Mouse (Mus musculus) limb, embryonic 11.5 days (tissue): ENCODE data around the gene Ccr4. TPM values are rescaled to one million over a fixed set of nuclear protein-coding genes. Genes with fewer than 3 reads are reported as not detected.

Experiments
- ATAC-seq: fragments of 200-750 bp; cut with Nextera tagmentation; 2 replicates; pipeline ENCODE4 v1.8.0; 2017; ENCODE audit warnings: low read depth; ENCODE audit not compliant: insufficient number of reproducible peaks, low FRiP score, low TSS enrichment
- DNase-seq: peaks from one replicate; pipeline ENCODE4 v3.0.0-alpha.2; 2015; ENCODE audit warnings: low spot score
- H3K27ac ChIP-seq: fragments of 300-500 bp; sonication (generic); replicated peaks from 2 replicates; pipeline ENCODE4 v1.5.1; 2014; ENCODE audit warnings: low read depth, mild to moderate bottlenecking, low read length
- H3K27me3 ChIP-seq: fragments of 300-500 bp; sonication (generic); 2 replicates; pipeline ENCODE4 v1.6.1; 2014; ENCODE audit warnings: mild to moderate bottlenecking, low read length, mixed read lengths; ENCODE audit not compliant: control insufficient read depth, insufficient read depth
- H3K36me3 ChIP-seq: fragments of 300-500 bp; sonication (generic); 2 replicates; pipeline ENCODE4 v1.6.1; 2014; ENCODE audit warnings: mild to moderate bottlenecking, low read length, moderate library complexity, mixed read lengths; ENCODE audit not compliant: control insufficient read depth, insufficient read depth
- H3K4me1 ChIP-seq: fragments of 300-500 bp; sonication (generic); 2 replicates; pipeline ENCODE4 v1.6.1; 2014; ENCODE audit warnings: low read length, mixed read lengths; ENCODE audit not compliant: control insufficient read depth, insufficient read depth
- H3K4me2 ChIP-seq: fragments of 300-500 bp; sonication (generic); 2 replicates; pipeline ENCODE4 v1.6.1; 2014; ENCODE audit warnings: low read depth, mild to moderate bottlenecking, moderate library complexity; ENCODE audit not compliant: severe bottlenecking
- H3K4me3 ChIP-seq: fragments of 300-500 bp; sonication (generic); 2 replicates; pipeline ENCODE4 v1.5.1; 2014; ENCODE audit warnings: low read depth, low read length
- H3K9ac ChIP-seq: fragments of 300-500 bp; sonication (generic); 2 replicates; pipeline ENCODE4 v1.6.1; 2014; ENCODE audit warnings: mild to moderate bottlenecking, low read length
- H3K9me3 ChIP-seq: fragments of 300-500 bp; sonication (generic); 2 replicates; pipeline ENCODE4 v1.6.1; 2016; ENCODE audit warnings: low read length; ENCODE audit not compliant: control insufficient read depth
- WGBS: fragments of 180-500 bp; shearing (Covaris S2); extraction: QIAGEN DNeasy Blood & Tissue Kit; methylation state at CpG from one replicate; pipeline ENCODE4 v1.1.7; 2014; 5-methylcytosine and 5-hydroxymethylcytosine counted together
- polyA plus RNA-seq: library from polyadenylated mRNA; unstranded; fragments of >200 nt; fragmentation: Nextera tagmentation; extraction: Ambion mirVana; gene quantifications from 2 replicates; pipeline ENCODE4 v1.2.1, GENCODE M21; 2014

Ccr4 gene
- polyA plus RNA-seq, 1 experiment from 2014 or later = 0.08 TPM

DNA sequence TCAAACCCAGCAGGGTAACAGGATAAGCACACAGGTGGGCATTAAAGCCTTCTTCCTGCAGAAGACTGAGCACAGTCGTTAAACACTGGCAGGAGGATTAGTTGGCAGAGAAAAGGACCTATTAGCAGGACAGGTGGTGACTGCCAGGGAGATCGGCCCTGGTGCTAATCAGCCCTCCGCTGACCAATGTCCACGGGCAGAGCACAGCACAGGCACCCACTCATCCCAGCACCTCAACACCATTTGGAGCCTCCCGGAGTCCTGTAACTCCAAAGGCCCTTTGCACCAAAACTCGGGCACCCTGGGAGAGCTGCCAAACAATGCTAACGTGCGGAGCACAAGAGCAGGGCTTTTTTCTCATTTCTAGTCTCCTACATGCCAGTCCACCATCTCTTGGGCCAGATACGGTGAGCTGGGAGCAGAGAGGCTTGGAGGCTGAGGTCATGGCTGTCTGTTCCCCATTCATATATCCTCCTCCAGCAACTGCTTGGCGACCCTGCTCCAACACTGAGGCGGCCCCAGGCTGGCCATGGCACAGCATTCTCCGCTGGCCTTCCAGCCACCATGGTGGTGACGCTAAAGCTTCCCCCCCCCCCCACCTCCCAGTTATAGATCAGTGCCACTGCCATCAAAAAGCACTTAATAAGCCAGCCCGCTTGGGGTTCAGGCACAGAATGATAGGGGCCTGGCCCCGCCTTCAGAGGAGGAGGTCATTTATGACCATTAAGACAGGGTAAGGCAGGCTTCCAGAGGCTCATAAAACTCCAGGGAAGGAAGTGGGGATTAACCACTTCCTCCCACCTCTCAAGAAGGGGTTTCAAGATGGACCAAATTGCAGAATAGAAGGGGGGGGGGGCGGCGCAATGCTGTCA lies 39.4 kb upstream of the Ccr4 start:
- Histone ChIP-seq H3K9ac (no peak overlapping the region), H3K36me3 (no peaks in the 10 kb centered on the region), H3K4me2 (peak overlapping the region; percentile 29; the same call in 1 of the 2 replicates), H3K27ac (peak overlapping the region; percentile 5), H3K27me3 (no peaks in the 10 kb centered on the region), H3K4me1 (peaks cover 59% of the 10 kb centered on the region), H3K9me3 (no peaks in the 10 kb centered on the region), H3K4me3 (no peak overlapping the region)
- WGBS = 27% methylated on average over 15 of the region's 17 CpGs
- ATAC-seq = peak; percentile 52; the same call in 1 of the 2 replicates
- peak; percentile 65 for DNase-seq

DNA sequence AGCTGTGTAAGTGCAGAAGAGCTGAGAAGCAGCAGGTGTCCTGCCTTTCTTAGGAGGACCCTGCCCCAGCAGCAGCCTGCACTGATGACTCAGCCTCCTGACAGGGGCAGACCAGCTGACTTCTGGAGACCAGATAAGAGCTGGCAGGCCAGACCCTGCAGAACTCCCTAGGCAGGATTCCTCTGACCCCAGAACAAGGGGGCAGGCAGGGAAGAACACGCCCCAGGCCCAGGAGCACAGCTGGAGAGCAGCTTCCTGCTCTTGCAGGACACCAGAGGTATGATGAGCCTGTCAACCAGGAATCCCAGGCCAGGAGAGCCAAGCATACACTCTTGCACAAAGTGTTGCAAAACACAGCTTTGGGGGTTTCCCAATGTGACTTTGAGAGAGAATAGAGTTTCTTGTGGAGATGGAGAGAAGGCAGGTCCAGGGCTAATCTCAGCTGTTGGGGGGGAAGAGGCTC lies 36.6 kb upstream of the Ccr4 start:
- ATAC-seq (no peak), DNase-seq (no peak)
- H3K4me1 ChIP-seq = peaks cover 59% of the 10 kb centered on the region
- 55% methylated on average over 1 of the region's 1 CpGs for WGBS
- H3K9me3 ChIP-seq = no peaks in the 10 kb centered on the region
- no peaks in the 10 kb centered on the region for H3K27me3 ChIP-seq
- no peak overlapping the region for H3K27ac ChIP-seq
- H3K9ac ChIP-seq = no peak overlapping the region
- no peaks in the 10 kb centered on the region for H3K36me3 ChIP-seq
- 0 out of 2 replicates have a peak overlapping the region, but pooled peaks have one; percentile 10 for H3K4me2 ChIP-seq
- H3K4me3 ChIP-seq = no peak overlapping the region

DNA sequence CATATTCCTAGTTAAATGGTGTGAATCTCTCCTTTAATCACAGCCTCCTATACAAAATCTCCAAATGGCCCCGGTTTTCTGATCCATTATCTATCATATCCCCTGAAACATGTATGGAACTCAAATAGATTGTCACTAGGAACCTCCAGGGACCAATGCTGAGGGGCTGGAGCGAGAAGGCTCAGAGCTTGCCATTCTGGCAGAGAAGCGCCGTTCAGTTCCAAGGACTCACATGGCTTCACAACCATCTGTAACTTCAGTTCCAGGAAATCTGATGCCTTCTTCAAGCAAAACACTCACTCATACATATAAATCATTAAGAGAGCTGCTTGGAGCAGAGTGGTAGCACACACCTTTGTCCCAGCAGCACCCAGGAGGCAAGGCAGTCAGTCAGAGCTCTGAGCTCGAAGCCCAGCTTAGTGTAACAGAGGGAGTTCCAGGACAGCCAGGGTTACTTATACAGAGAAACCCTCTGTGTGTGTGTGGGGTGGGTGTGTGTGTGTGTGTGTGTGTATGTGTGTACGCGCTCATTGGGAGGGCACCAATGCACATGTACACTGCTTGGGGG lies 34.4 kb upstream of the Ccr4 start:
- Histone ChIP-seq H3K4me2 (no peak overlapping the region), H3K27ac (peak overlapping the region; percentile 18; the same call in 1 of the 2 replicates), H3K4me3 (no peak overlapping the region), H3K36me3 (no peaks in the 10 kb centered on the region; the same call in 1 of the 2 replicates), H3K27me3 (no peaks in the 10 kb centered on the region), H3K4me1 (peaks cover 41% of the 10 kb centered on the region), H3K9ac (no peak overlapping the region), H3K9me3 (no peaks in the 10 kb centered on the region)
- ATAC-seq = no peak
- 58% methylated on average over 7 of the region's 7 CpGs for WGBS
- DNase-seq = no peak

DNA sequence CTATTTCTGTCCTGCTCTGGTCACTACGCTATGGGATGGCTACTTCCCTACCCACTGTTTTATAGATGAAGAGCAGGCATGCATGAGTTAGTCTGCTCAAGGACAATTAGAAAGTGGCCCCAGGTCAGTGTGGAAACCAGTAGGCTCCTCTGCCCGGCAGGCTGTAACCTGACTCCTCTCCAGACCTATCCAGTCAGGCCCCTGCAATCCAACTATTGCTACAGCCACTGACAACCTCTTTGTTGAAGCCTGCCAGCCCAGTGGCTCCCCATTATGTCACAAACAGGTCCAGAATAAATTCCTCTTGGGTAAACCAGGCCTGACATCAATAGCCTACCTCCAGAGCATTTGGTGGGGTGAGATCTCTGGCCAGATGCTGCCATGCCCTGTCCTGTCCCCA lies 31.9 kb upstream of the Ccr4 start:
- H3K4me1 ChIP-seq = peaks cover 43% of the 10 kb centered on the region
- H3K4me3 ChIP-seq = no peak overlapping the region
- DNase-seq (peak; percentile 59), ATAC-seq (peak; percentile 61; the same call in 1 of the 2 replicates)
- no peaks in the 10 kb centered on the region for H3K9me3 ChIP-seq
- no peaks in the 10 kb centered on the region; the same call in 1 of the 2 replicates for H3K36me3 ChIP-seq
- no peak overlapping the region for H3K9ac ChIP-seq
- H3K27me3 ChIP-seq = no peaks in the 10 kb centered on the region
- WGBS = 8% methylated on average over 2 of the region's 2 CpGs
- no peak overlapping the region for H3K4me2 ChIP-seq
- H3K27ac ChIP-seq = no peak overlapping the region; the same call in 1 of the 2 replicates

DNA sequence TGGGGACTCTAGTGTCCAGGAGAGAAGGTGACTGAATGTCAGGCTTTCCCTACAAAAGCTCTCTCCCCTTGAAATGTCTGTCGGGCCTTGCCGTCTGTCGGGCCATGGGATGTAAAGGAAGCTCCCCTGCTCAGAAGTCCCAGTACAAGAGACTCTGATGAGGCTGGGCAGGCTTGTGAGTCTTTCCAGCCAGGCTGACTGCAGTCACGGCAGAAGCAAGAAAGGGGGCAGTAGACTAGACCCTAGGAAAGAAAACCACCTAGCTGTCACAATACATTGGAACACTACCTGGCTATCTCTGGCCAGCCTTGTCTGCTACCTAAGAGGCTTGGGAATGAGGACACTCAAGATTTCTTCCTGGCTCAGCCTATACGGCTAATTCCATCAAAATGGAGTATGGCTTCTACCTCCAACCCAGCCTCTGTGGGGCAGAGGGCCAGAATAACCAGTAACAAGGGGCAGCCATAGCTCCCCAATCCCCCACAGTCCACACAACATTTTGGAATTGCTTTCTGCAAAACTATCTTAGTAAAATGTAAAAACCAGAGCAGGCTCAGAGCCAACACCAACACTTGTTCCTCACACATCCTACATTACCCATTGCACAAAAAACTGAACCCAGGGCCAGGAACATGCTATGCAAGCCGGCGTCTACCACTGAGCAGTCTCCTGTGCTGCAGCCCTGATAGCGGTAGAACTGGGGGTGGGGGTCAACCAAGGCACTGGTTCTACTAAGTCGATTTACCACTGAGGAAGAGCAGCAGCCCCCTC lies 30.2 kb upstream of the Ccr4 start:
- ATAC-seq (no peak), DNase-seq (no peak)
- whole genome bisulfite sequencing = 83% methylated on average over 9 of the region's 9 CpGs
- peaks cover 48% of the 10 kb centered on the region for H3K4me1 ChIP-seq
- no peak overlapping the region for H3K9ac ChIP-seq
- H3K4me3 ChIP-seq = no peak overlapping the region
- no peak overlapping the region for H3K27ac ChIP-seq
- H3K36me3 ChIP-seq = no peaks in the 10 kb centered on the region; the same call in 1 of the 2 replicates
- no peaks in the 10 kb centered on the region for H3K9me3 ChIP-seq
- no peak overlapping the region for H3K4me2 ChIP-seq
- H3K27me3 ChIP-seq = no peaks in the 10 kb centered on the region

DNA sequence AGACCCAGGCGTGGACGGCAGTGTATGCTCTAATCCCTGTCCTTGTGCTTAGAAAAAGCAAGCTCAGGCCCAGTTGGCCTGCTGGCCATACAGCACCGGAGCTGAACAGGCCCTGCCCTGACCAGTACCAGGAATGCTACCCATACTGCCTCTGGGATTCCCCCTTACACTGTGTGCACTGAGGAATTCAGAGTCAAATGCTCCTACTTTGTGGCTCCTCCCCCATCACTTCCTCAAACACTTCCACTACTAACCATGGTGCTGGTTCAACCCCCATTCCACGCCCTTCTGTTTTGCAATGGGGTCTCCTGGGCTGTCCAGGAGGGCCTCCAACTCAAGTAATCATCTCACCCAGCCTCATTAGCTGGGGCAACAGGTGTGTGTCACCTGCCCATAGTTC lies 29.1 kb upstream of the Ccr4 start:
- no peak overlapping the region for H3K27ac ChIP-seq

DNA sequence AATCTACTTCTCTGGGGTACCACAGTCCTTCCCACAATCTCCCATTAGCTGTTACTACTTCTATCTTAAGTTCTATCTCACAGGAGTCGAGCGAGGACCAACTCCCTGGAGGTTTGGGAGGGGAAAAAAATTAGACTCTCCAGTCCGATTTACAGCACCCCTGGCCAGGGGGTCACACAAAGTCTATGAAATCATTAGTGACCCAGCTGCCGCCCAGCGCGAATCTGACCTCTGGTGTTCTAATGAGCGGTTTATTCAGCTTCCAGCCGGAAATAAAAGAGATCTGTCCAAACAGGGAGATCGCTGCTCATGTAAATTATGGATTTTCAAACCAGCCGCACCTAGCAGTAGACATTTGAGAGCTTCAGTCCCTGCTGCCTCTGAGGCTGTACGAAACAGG lies 26.6 kb upstream of the Ccr4 start:
- Histone ChIP-seq H3K4me1 (peaks cover 34% of the 10 kb centered on the region), H3K4me2 (no peak overlapping the region), H3K36me3 (no peaks in the 10 kb centered on the region; the same call in 1 of the 2 replicates), H3K4me3 (no peak overlapping the region), H3K27ac (no peak overlapping the region), H3K9me3 (no peaks in the 10 kb centered on the region), H3K27me3 (no peaks in the 10 kb centered on the region), H3K9ac (no peak overlapping the region)
- no peak for DNase-seq
- WGBS = 12% methylated on average over 11 of the region's 11 CpGs
- no peak for ATAC-seq

More for the DNA sequence above, 29.1 kb upstream of the Ccr4 start:
- no peak for ATAC-seq
- Histone ChIP-seq H3K4me3 (no peak overlapping the region), H3K27me3 (no peaks in the 10 kb centered on the region), H3K4me2 (no peak overlapping the region), H3K9ac (no peak overlapping the region), H3K9me3 (no peaks in the 10 kb centered on the region), H3K36me3 (no peaks in the 10 kb centered on the region; the same call in 1 of the 2 replicates), H3K4me1 (peaks cover 43% of the 10 kb centered on the region)
- 71% methylated on average over 4 of the region's 4 CpGs for WGBS
- DNase-seq = no peak

DNA sequence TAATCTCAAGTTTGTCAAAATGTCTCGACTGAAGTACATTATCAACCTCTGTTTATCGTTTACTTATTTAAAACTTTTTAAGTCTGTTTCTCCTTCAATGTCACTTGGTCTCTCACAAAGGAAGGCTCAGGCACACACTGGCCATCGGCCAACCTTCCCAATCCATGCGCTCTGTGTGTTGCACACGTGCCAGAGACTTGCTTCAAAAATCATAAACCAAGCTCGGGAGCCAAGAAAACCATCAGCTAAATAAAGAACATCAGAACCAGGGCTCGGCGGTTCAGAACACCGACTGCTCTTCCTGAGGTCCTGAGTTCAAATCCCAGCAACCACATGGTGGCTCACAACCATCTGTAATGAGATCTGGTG lies 23.9 kb upstream of the Ccr4 start:
- H3K4me1 ChIP-seq = peaks cover 38% of the 10 kb centered on the region
- no peaks in the 10 kb centered on the region for H3K9me3 ChIP-seq
- H3K4me3 ChIP-seq = no peak overlapping the region
- H3K4me2 ChIP-seq = no peak overlapping the region
- H3K36me3 ChIP-seq = no peaks in the 10 kb centered on the region; the same call in 1 of the 2 replicates
- DNase-seq (peak; percentile 31), ATAC-seq (no peak)
- WGBS = 49% methylated on average over 9 of the region's 9 CpGs
- no peak overlapping the region for H3K9ac ChIP-seq
- H3K27ac ChIP-seq = peak overlapping the region; percentile 1; the same call in 1 of the 2 replicates
- H3K27me3 ChIP-seq = no peaks in the 10 kb centered on the region
